Mouse (Mus musculus) embryo, embryonic 9.5 days (tissue): ENCODE measurements around the gene Tsga10ip.

Source experiments
- DNase-seq: peaks from one replicate; pipeline ENCODE4 v3.0.0-alpha.2; 2017; ENCODE audit errors: extremely low spot score

Gene Tsga10ip

GRCm38 (mm10) chr19:5345297-5346131 lies 56.8 kb downstream of the Tsga10ip start:
- DNase-seq, result no peak

GRCm38 (mm10) chr19:5341360-5341759 lies 61.0 kb downstream of the Tsga10ip start:
- DNase-seq, result no peak
